Mouse (Mus musculus): ENCODE results near the gene Pear1. TPM values are rescaled to one million over a fixed set of nuclear protein-coding genes. Genes with fewer than 3 reads are reported as not detected.

Pear1 gene
- polyA plus RNA-seq, 1 experiment from 2014 or later: 18.2 TPM

DNA sequence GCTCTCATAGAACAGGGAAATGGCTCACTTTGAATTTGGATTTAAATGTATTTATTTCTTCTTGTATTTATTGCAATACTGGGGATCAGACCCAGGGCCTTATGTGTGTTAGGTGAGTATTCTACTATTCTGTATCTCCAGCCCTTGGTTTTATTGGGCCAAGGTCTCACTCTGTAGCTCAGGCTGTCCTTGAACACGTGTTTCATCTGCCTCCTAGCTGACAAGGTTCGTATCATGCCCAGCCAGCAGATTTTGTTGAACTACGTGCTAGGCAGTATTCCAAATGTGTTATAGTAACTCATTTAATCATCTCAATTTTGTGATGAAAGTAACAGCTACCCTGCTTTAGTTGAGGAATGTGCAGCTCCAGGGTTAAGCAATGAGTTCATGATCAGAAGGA lies 82.1 kb downstream of the Pear1 start:
- no peaks in the 10 kb centered on the region for H3K27me3 ChIP-seq
- no peak overlapping the region for H3K9ac ChIP-seq
- no peak overlapping the region for H3K4me3 ChIP-seq
- H3K4me1 ChIP-seq: peaks cover 13% of the 10 kb centered on the region
- no peak overlapping the region for H3K4me2 ChIP-seq (replicated peaks)
- no peaks in the 10 kb centered on the region for H3K9me3 ChIP-seq
- H3K27ac ChIP-seq: no peak overlapping the region
- 79% methylated on average over 3 of the region's 3 CpGs for WGBS
- peaks cover 29% of the 10 kb centered on the region for H3K36me3 ChIP-seq
- no peak for ATAC-seq (ENCODE audit: low FRiP score, low read depth)

DNA sequence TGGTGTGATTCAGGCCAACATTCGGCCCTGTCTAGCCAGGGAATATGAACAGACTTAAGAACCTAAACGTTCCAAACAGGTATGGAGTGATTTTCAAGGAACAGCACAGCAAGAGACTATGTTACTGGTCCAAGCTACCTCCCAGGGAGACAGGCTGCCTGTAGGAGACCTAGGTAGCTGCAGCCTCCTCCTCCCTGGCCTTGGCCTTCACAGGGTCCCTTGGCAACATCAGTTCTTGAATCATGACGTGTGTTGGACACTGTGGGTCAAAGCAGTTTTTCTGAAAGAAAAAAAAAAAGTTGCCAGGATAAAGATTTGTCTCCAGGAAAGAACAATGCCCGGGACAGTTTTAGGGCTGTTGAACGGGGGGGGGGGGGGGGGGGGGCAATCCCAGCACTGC lies 85.2 kb downstream of the Pear1 start:
- H3K4me1 ChIP-seq: no peaks in the 10 kb centered on the region
- ATAC-seq (ENCODE audit: low FRiP score, low read depth): no peak
- H3K27ac ChIP-seq: no peak overlapping the region
- H3K9ac ChIP-seq: no peak overlapping the region
- peaks cover 60% of the 10 kb centered on the region for H3K36me3 ChIP-seq
- H3K9me3 ChIP-seq: no peaks in the 10 kb centered on the region
- no peak overlapping the region for H3K4me2 ChIP-seq (replicated peaks)
- no peaks in the 10 kb centered on the region for H3K27me3 ChIP-seq
- no peak overlapping the region for H3K4me3 ChIP-seq
- WGBS: 81% methylated on average over 5 of the region's 5 CpGs

DNA sequence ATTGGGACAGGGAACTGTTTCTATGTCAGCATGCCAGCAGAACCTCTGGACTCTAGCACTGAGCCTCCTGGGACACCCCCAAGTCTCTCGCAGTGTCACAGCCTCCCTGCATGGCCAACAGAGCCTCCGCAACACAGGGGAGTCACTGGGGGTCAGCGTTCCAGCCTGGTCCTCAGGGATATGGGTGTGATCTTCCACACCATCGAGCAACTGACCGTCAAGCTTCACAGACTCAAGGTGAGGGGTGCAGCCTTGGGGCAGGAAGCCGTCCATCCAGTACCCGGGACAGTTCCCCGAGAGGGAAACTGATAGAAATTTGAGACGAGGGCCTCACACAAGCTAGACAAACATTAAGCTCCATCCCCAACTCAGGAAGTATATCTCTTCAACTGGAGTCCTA lies 88.8 kb downstream of the Pear1 start:
- 73% methylated on average over 9 of the region's 9 CpGs for WGBS
- no peak overlapping the region for H3K27ac ChIP-seq
- H3K36me3 ChIP-seq: peaks cover 95% of the 10 kb centered on the region
- no peaks in the 10 kb centered on the region for H3K9me3 ChIP-seq
- H3K9ac ChIP-seq: no peak overlapping the region
- H3K4me2 ChIP-seq (replicated peaks): no peak overlapping the region
- H3K27me3 ChIP-seq: no peaks in the 10 kb centered on the region
- ATAC-seq (ENCODE audit: low FRiP score, low read depth): no peak
- H3K4me1 ChIP-seq: no peaks in the 10 kb centered on the region
- no peak overlapping the region for H3K4me3 ChIP-seq

DNA sequence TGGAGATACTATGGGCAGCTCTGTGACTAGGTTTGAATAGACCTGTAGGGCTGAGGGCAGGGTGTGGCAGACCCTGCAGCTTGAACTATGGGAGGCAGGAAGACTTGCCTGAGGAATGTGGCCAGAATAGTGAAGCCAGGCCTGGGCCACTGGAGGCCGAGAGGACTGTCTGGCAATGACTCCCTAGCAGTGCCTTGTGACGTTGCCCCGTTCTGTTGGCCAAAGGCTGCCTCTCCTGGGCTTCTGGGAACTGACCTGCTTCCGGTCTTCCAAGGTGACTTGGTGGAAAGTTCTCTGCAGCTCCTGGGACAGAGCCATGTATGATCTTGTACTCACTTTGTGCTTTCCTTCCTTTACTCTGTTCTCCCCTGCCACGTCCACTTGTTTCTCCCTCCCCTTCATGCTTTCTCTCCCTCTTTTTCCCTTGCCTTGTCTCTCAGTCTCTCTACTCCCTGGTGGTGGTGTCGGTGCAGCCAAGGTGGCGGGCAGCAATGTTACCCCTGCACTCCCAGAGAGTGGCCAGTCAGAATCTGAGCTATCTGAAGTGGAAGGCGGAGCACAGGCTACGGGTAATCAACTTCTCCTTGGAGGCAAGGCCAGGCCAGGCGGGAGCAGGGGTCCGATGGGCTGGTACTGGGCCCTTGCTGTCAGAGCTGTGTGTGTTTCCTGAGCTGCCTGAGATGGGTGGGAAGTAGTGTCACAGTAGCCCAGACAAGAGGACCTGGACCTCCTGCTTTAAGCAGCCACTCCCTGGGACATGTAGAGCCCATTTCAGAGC lies 89.9 kb downstream of the Pear1 start:
- Histone ChIP-seq H3K36me3 (peaks cover 98% of the 10 kb centered on the region), H3K27me3 (no peaks in the 10 kb centered on the region), H3K4me3 (no peak overlapping the region), H3K9me3 (no peaks in the 10 kb centered on the region), H3K9ac (no peak overlapping the region), H3K27ac (no peak overlapping the region), H3K4me2 (replicated peaks) (no peak overlapping the region), H3K4me1 (no peaks in the 10 kb centered on the region)
- no peak for ATAC-seq (ENCODE audit: low FRiP score, low read depth)
- 84% methylated on average over 11 of the region's 11 CpGs for WGBS

DNA sequence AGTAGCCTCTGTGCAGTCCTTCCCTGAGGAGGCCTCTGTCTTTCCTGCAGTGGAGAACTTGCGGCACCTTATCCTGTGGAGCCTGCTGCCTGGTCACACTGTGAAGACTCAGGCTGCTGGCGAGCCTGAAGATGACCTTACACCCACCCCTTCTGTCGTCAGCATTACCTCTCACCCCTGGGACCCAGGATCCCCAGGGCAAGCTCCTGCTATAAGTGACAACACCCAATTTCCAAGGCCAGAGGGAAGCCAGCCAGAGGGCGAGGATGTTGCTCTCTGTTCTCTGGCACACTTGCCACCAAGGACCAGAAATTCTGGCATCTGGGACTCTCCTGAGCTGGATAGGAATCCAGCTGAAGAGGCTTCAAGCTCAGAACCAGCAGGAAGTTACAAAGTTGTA lies 91.0 kb downstream of the Pear1 start:
- no peaks in the 10 kb centered on the region for H3K27me3 ChIP-seq
- no peak overlapping the region for H3K27ac ChIP-seq
- no peaks in the 10 kb centered on the region for H3K4me1 ChIP-seq
- 75% methylated on average over 4 of the region's 4 CpGs for WGBS
- no peak overlapping the region for H3K4me3 ChIP-seq
- H3K4me2 ChIP-seq (replicated peaks): no peak overlapping the region
- H3K9ac ChIP-seq: no peak overlapping the region
- no peak for ATAC-seq (ENCODE audit: low FRiP score, low read depth)
- H3K36me3 ChIP-seq: peaks cover 98% of the 10 kb centered on the region
- no peaks in the 10 kb centered on the region for H3K9me3 ChIP-seq

DNA sequence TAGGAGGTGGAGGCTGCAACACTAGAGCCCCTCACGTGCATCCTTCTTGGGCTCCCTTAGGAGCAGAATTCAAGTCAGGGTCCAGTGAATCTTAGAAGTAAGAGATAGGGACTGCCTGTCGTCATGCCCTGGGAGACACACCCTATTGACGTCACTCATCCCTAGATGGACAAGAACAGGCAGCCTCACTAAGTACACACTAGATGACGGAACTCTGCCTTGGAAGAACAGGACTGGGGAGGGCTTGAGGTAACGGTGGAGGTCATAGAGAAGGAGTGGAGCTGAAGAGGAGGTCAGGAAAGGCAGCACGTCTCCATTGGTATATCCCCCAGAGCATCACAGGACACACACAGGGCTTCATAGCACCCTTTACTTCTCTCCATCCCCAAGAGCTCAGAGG lies 95.4 kb downstream of the Pear1 start:
- H3K4me3 ChIP-seq: no peak overlapping the region
- H3K9ac ChIP-seq: no peak overlapping the region
- no peak overlapping the region for H3K27ac ChIP-seq
- no peaks in the 10 kb centered on the region for H3K9me3 ChIP-seq
- ATAC-seq (ENCODE audit: low FRiP score, low read depth): no peak
- H3K36me3 ChIP-seq: peaks cover 96% of the 10 kb centered on the region
- H3K4me1 ChIP-seq: no peaks in the 10 kb centered on the region
- 90% methylated on average over 6 of the region's 6 CpGs for WGBS
- H3K27me3 ChIP-seq: no peaks in the 10 kb centered on the region
- no peak overlapping the region for H3K4me2 ChIP-seq (replicated peaks)

DNA sequence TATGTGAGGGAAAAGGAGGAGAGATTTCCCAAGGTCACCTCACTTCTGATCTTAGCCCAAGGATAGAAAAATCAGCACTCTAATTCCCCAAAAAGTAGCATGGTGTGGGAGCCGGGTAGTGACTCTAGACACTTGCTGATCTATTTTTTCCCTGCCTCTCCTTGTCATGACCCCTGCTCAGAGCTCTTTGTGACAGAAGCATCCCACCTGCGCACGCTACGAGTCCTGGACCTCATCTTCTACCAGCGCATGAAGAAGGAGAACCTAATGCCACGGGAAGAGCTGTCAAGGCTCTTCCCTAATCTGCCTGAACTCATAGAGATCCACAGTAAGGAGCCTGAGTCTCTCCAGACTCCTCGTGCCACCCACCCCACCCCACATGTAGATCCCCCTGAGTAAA lies 97.9 kb downstream of the Pear1 start:
- Histone ChIP-seq H3K9me3 (no peaks in the 10 kb centered on the region), H3K4me3 (no peak overlapping the region), H3K4me1 (no peaks in the 10 kb centered on the region), H3K27ac (no peak overlapping the region), H3K36me3 (peaks cover 95% of the 10 kb centered on the region), H3K4me2 (replicated peaks) (no peak overlapping the region), H3K9ac (no peak overlapping the region), H3K27me3 (no peaks in the 10 kb centered on the region)
- 95% methylated on average over 7 of the region's 7 CpGs for WGBS
- no peak for ATAC-seq (ENCODE audit: low FRiP score, low read depth)

DNA sequence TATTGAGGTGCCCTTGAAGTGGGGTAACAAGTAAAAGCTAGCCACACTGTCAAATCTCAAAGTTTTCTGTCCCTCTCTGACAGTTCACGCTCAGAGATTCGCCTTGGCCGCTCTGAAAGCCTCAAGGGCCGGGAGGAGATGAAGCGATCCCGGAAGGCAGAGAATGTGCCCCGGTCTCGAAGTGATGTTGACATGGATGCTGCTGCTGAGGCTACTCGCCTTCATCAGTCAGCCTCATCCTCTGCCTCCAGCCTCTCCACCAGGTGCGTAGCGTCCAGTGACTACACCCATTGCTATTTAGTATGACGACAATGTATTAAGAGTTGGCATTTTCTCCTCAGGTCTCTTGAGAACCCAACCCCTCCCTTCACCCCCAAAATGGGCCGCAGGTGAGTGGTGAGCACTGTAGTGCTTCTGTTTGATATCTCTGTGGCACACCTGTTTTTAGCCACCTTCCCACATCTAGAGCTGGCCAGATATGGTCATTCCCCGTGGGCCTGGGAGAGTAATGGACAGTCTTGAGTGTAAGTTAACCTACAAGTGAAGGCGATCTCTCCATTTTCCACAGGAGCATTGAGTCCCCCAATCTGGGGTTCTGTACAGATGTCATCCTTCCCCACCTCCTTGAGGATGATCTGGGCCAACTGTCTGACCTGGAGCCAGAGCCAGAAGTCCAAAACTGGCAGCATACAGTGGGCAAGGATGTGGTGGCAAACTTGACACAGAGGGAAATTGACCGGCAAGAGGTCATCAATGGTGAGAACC lies 98.5 kb downstream of the Pear1 start:
- Histone ChIP-seq H3K4me3 (no peak overlapping the region), H3K4me1 (no peaks in the 10 kb centered on the region), H3K9ac (no peak overlapping the region), H3K4me2 (replicated peaks) (no peak overlapping the region), H3K27ac (no peak overlapping the region), H3K27me3 (no peaks in the 10 kb centered on the region), H3K36me3 (peaks cover 96% of the 10 kb centered on the region), H3K9me3 (no peaks in the 10 kb centered on the region)
- ATAC-seq (ENCODE audit: low FRiP score, low read depth): no peak
- 96% methylated on average over 16 of the region's 16 CpGs for WGBS

DNA sequence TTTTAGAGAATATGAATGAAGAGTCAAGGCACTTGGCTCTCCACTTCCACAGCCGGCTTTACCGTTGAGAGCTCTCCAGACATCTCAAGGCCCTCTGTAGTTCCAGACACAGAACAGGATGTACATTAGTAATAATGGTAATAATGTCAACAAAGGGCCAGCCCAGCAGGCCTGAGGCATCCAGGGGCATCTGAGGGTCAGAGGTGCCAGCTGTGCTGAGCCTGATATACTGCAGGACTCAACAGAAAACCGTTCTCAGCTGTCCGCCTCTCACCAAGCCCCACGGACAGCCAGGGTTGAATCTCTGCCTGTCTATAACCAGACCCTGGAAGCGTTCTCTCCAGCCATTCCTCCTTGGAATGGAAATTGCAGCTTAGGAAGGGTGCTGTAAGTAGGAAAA lies 99.5 kb downstream of the Pear1 start:
- Histone ChIP-seq H3K27ac (no peak overlapping the region), H3K36me3 (peaks cover 91% of the 10 kb centered on the region), H3K4me2 (replicated peaks) (no peak overlapping the region), H3K4me3 (no peak overlapping the region), H3K27me3 (no peaks in the 10 kb centered on the region), H3K4me1 (no peaks in the 10 kb centered on the region), H3K9ac (no peak overlapping the region), H3K9me3 (no peaks in the 10 kb centered on the region)
- no peak for ATAC-seq (ENCODE audit: low FRiP score, low read depth)
- 72% methylated on average over 6 of the region's 6 CpGs for WGBS

DNA sequence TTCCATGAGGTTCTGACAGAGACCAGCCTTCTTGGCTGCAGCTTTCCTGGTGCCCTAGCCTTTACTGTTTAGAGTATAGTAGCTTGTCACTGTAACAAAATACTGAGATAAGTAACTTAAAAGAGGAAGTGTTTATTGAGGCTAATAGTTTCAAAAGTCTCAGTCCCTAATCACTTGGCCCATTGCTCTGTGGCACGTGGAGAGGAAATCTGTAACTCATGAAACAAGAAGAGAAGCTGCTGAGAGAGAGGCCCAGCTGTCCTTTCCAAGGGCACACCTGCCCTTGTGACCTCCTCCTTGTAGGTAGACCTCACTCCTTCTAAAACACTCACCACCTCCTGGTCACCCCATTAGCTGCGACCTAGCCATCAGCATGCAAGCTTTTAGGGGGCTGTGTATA lies 105.6 kb downstream of the Pear1 start:
- H3K9ac ChIP-seq: no peak overlapping the region
- 75% methylated on average over 2 of the region's 2 CpGs for WGBS
- no peak overlapping the region for H3K4me3 ChIP-seq
- ATAC-seq (ENCODE audit: low FRiP score, low read depth): no peak
- no peaks in the 10 kb centered on the region for H3K27me3 ChIP-seq
- peaks cover 89% of the 10 kb centered on the region for H3K36me3 ChIP-seq
- no peak overlapping the region for H3K4me2 ChIP-seq (replicated peaks)
- no peaks in the 10 kb centered on the region for H3K9me3 ChIP-seq
- H3K27ac ChIP-seq: no peak overlapping the region
- H3K4me1 ChIP-seq: no peaks in the 10 kb centered on the region
